Mouse (Mus musculus): Measurements from ENCODE around the gene Spata18.

Spata18 gene

DNA sequence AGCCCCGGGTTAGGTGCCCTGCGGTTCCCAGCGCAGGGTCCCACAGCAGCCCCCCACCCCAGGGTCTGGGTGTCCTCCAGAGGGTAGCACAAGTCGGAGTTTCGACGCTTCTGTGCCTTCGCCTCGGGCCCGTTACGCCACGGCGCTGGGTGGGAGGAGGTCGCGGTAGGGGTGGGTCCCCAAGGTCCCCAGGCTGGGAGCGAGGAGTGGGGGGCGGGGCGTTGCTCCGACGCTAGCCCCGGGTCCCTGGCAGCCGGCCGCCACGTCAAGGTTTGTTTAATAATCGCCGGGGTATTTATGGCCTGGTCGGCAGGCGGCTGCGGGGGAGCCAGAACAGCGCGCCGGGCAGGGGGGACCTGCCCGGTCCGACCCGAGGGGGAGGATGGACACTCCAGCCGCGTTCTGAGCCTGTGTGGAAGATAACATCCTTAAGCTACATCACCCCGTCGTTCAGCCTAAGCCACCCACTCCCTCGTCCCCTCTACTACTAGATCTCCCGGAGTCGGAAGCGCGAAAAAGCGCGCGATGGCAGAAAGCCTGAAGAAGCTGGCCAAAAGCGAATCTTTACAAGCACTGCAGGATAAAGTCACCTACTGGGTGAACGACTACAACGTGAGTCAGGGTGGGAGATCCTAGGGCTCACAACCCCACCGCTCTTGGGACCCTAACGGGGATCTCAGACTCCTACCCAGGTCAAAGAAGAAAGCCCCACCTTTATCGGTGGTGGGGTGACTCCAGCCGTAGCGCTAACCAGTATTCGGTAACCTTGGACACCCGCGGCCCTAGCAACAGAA is at the start of gene Spata18:
TSS of gene Spata18 (plus strand) at position 319 of the 794 bp plus-strand sequence.
- DNase-seq (ENCODE audit: inconsistent age in 2 of 2, low spot score in 1 of 2): peak; percentile 25 to 70

GRCm38 (mm10) chr5:73602865-73603264 is 48.3 kb upstream of the Spata18 start:
- DNase-seq (ENCODE audit: inconsistent age in 2 of 2, low spot score in 1 of 2): peak in 1 of 2 experiments; percentile 27

- no peak for DNase-seq (ENCODE audit: inconsistent age in 2 of 2, low spot score in 1 of 2)
Measured at GRCm38 (mm10) chr5:73604542-73604941, 46.6 kb upstream of the Spata18 start.

- DNase-seq (ENCODE audit: inconsistent age in 2 of 2, low spot score in 1 of 2): no peak
Measured at GRCm38 (mm10) chr5:73604964-73605363, 46.2 kb upstream of the Spata18 start.

DNA sequence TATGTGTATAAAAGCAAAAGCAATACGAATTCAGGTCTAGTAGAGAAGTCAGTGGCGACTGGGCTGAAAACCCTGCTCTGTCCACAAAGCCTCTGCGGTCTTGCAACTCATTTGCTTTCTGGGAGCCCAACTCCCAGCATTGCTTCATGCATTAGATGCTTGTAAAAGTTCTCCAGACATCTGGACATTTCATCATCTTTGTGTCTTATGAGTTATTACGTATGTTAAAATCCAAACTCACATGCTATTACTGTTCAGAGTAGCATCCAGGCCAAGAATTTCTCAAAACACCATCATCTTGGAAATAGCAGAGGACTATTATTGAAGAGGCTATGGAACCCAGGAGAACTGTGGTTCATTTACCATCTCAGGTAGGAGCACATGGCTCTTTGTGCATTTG is 40.1 kb upstream of the Spata18 start:
- DNase-seq (ENCODE audit: inconsistent age in 2 of 2, low spot score in 1 of 2): no peak

DNA sequence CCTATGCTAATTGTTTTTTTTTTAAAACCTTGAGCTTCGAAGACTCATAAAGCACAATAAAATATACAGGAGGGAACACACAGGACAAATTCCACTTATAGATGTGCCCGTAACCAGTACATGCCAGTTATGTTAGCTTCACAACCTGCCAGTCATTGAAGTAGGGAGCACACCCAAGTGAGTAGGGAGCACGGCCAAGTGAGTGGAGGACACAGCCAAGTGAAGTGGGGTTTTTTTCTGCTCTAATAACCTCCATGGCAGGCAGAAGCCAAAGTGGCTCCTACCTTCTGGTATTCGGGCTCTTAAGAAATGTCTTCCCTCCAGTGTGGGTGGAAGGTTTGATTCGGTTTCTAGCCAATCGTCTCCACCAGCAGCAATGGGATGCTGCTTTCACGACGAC is 37.9 kb upstream of the Spata18 start:
- no peak for DNase-seq (ENCODE audit: inconsistent age in 2 of 2, low spot score in 1 of 2)

DNA sequence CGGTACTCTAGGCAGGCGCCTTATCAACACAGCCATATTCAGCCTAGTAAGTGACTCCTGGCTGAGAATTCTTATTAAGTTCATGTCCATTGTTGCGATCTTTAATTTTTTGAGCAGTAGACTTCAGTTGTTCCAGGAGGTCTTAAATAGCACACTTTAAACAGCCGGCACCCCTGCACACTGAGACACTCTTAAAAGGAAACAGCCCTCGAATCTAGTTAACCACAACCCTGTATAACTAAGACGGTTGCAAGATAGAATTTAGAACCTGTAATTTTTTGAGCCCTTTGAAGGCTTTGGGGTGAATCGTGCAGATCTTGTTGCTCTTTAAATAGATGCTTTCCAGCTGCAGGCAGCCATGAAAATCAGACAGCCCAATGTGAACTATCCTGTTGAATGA is 36.0 kb upstream of the Spata18 start:
- DNase-seq (ENCODE audit: inconsistent age in 2 of 2, low spot score in 1 of 2): no peak

- DNase-seq (ENCODE audit: inconsistent age in 2 of 2, low spot score in 1 of 2): no peak
Measured at GRCm38 (mm10) chr5:73618969-73619368, 32.2 kb upstream of the Spata18 start.

DNA sequence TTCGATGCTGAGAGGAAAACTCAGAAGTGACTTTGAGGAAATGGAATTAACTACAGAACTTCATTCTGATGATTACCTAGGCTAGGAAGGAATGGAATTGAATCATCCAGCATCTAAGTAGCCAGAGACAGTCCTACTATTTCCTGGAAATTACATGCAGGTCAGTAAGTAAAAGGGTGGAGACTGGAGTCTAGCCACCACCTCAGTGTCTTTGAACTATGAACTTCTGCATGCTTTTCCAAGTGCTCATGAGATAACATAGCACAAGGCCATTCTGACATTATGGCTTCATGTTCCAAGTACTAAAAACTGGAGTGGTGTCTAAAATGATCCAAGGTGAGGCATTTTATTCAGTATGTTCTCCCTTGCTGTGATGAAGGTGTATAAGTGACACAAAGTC is 25.7 kb upstream of the Spata18 start:
- DNase-seq (ENCODE audit: inconsistent age in 2 of 2, low spot score in 1 of 2): peak in 1 of 2 experiments; percentile 75

- no peak for DNase-seq (ENCODE audit: inconsistent age in 2 of 2, low spot score in 1 of 2)
Measured at GRCm38 (mm10) chr5:73626842-73627241, 24.3 kb upstream of the Spata18 start.

DNA sequence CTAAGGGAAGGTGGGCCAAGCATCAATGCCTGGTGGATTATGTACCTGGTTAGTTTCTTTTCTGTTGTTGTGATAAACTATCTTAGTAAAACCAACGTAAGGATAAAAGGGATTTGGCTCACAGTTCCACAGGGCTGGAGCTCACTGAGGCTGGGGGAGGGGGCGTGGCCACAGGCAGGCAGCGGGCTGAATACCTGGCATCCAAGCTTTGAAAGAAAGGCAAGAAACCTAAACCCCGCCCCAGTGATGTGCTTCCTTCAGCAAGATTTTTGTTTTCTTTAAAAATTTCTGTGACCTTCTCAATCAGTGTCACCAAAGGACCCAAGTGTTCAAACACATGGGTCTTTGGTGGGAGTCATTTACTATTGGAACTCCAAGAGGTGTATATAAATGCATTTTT is 23.6 kb upstream of the Spata18 start:
- DNase-seq (ENCODE audit: inconsistent age in 2 of 2, low spot score in 1 of 2): no peak

- no peak for DNase-seq (ENCODE audit: inconsistent age in 2 of 2, low spot score in 1 of 2)
Measured at GRCm38 (mm10) chr5:73627991-73628390, 23.2 kb upstream of the Spata18 start.

DNA sequence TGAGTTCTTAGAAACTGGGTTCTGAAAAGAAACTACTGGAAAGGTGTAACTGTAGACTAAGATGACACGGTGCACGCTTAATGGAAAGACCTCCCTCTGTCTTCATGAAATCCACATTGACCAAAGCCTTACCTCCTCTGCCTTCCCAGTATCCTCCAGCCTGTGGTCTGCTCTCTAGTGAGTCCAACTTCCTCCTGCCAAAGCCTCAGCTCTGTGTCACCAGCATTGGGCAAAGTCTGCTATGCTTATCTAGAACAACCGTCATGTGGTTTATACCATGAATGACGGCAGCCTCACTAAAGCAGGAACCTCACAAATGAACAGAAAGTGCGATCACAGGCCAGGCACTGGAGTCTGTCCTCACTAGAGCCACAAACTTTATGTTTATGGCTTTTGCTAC is 21.0 kb upstream of the Spata18 start:
- no peak for DNase-seq (ENCODE audit: inconsistent age in 2 of 2, low spot score in 1 of 2)

DNA sequence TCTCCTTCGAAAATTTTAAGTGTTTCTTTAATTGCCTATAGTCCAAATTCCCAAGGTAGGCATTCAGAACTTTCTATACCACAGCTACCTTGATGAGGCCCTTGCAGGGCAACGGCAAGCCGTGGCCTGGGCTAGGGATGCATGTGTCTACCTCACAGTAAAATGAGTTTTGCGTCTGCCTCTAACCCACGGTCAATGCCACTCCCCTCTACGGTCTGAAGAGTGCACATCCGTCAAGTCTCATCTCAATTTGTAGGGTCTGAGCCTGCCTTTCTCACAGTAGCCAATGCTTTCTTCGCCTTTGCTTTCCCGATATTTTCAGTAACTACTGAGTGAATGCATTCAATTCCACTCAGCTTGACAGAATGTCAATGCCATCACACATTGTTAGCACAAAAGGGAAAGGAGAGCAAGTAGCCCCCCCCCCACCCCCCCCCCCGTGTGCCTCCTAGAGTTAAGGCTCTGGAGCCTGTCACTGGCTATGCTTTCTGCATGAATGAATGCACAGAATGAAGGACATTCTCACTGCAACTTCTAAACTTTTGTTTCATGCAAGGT is 20.1 kb upstream of the Spata18 start:
- no peak for DNase-seq (ENCODE audit: inconsistent age in 2 of 2, low spot score in 1 of 2)

- DNase-seq (ENCODE audit: inconsistent age in 2 of 2, low spot score in 1 of 2): no peak
Measured at GRCm38 (mm10) chr5:73632291-73632690, 18.9 kb upstream of the Spata18 start, which contains the start of gene Lrrc66. Gene Lrrc66 (minus strand): TSS chr5:73632526.

- peak; percentile 65 to 92 for DNase-seq (ENCODE audit: inconsistent age in 2 of 2, low spot score in 1 of 2)
Measured at GRCm38 (mm10) chr5:73633141-73633540, 18.0 kb upstream of the Spata18 start.

DNA sequence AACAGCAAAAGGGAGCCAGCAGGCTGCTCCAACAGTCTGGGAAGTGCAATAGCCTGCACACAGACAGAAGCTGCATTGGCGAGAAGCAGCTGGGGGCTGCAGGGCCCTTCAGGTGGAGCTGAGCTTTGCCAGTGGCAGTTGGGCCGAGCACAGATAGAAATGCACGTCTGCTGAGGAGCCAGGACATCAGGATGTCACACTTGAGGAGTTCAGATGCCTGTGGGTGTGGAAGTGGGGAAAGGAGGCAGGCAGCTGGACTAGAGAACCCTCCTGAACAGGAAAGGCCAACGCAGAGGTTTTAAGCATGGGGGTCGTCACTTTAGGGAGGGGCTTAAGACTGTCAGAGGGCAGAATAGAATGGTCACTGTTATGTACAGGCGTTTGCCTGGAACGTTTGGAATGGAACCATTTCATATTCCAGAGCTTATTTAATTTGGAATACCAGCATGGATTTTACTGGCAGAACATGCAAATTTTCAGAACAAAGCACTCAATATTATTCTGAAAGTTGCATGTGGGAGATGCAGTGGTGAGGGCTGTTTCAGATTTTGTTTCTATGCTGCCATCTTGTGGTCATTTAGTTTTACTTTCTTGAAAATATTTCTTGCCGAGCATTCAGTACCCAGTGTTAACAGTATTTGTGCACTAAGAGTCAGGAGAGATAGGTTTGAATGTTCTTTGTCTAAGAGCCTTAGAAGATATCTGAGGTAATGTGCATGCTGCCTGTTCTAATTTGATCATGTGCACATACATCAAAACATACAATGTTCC is 13.7 kb upstream of the Spata18 start:
- DNase-seq (ENCODE audit: inconsistent age in 2 of 2, low spot score in 1 of 2): peak in 1 of 2 experiments; percentile 66

DNA sequence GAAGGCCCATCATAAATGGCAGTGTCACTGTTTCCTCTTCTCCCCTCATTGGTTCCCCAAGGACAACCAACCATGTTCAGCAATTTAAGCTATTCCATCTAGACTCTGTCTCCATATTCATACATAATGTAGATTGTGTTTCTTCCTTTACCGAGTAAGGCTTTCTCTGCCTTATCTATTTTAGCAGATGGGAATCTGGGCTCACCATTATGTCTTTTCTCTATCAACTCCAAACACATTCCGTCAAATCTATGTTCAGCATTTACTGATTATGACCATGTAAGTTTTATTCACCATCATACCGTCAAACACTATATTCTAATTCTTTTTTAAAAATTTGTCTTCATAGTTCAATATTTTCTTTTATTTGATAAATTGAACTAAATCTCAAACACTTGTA is 10.1 kb upstream of the Spata18 start:
- DNase-seq (ENCODE audit: inconsistent age in 2 of 2, low spot score in 1 of 2): no peak

- DNase-seq (ENCODE audit: inconsistent age in 2 of 2, low spot score in 1 of 2): peak in 1 of 2 experiments; percentile 54
Measured at GRCm38 (mm10) chr5:73642091-73642490, 9.1 kb upstream of the Spata18 start.

- DNase-seq (ENCODE audit: inconsistent age in 2 of 2, low spot score in 1 of 2): peak; percentile 91 to 96
Measured at GRCm38 (mm10) chr5:73647261-73647900, 3.8 kb upstream of the Spata18 start, which contains the start of gene Sgcb. Gene Sgcb (minus strand): TSS chr5:73647790.

GRCm38 (mm10) chr5:73650365-73650964 is 714 bp upstream of the Spata18 start:
- DNase-seq (ENCODE audit: inconsistent age in 2 of 2, low spot score in 1 of 2): peak in 1 of 2 experiments; percentile 75
